Comparison of ENCODE assay signal across 1 mouse cellular context in genomic region chr10:127322669-127323068, GRCm38 (mm10).
TF ChIP-seq lines count a peak whose summit lies in the region.

No protein-coding gene starts in this region.

TF ChIP-seq in MEL, 35 proteins besides CTCF, POLR2A, EP300 and RAD21:
- TF ChIP-seq MYC (IDR thresholded peaks at IDR 0.05; ENCODE audit: low read depth, low read length) (no peak), HCFC1 (IDR thresholded peaks at IDR 0.05; ENCODE audit: low read depth, low read length) (no peak), MEF2A (IDR thresholded peaks at IDR 0.05; ENCODE audit: extremely low read depth, insufficient replicate concordance, low read depth, low read length, poor library complexity, severe bottlenecking) (no peak), NRF1 (IDR thresholded peaks at IDR 0.05; ENCODE audit: insufficient read depth, low read depth, low read length, poor library complexity, severe bottlenecking) (no peak), POLR2AphosphoS5 (IDR thresholded peaks at IDR 0.05; ENCODE audit: borderline replicate concordance, low read depth, low read length) (no peak), MAZ (IDR thresholded peaks at IDR 0.05; ENCODE audit: low read depth, low read length) (no peak)
TF ChIP-seq in MEL: peak in this region for 0.
